Mouse (Mus musculus) embryonic facial prominence, embryonic 15.5 days (tissue): ENCODE measurements at regions not wholly inside any gene's neighbourhood (a gene's known extent, or its start where the extent isn't known, plus 50 kb on each side); places are given as distances from the start of the nearest gene placed in this dataset.

Experiments
- ATAC-seq: fragments of 200-750 bp; cut with Nextera tagmentation; 2 replicates; pipeline ENCODE4 v1.8.0; 2017; ENCODE audit warnings: low read depth, moderate TSS enrichment; ENCODE audit not compliant: insufficient number of reproducible peaks, low FRiP score, low TSS enrichment
- H3K27ac ChIP-seq: fragments of 300-500 bp; sonication (generic); replicated peaks from 2 replicates; pipeline ENCODE4 v1.5.1; 2015; ENCODE audit warnings: mild to moderate bottlenecking, inconsistent platforms
- H3K27me3 ChIP-seq: fragments of 300-500 bp; sonication (generic); 2 replicates; pipeline ENCODE4 v1.6.1; 2015; ENCODE audit warnings: inconsistent platforms
- H3K36me3 ChIP-seq: fragments of 300-500 bp; sonication (generic); 2 replicates; pipeline ENCODE4 v1.6.1; 2015; ENCODE audit warnings: mild to moderate bottlenecking, inconsistent platforms
- H3K4me1 ChIP-seq: fragments of 300-500 bp; sonication (generic); 2 replicates; pipeline ENCODE4 v1.6.1; 2015; ENCODE audit warnings: inconsistent platforms
- H3K4me2 ChIP-seq: fragments of 300-500 bp; sonication (generic); replicated peaks from 2 replicates; pipeline ENCODE4 v1.6.1; 2015; ENCODE audit warnings: mild to moderate bottlenecking, inconsistent platforms
- H3K4me3 ChIP-seq: fragments of 300-500 bp; sonication (generic); replicated peaks from 2 replicates; pipeline ENCODE4 v1.5.1; 2015; ENCODE audit warnings: mild to moderate bottlenecking, inconsistent platforms
- H3K9ac ChIP-seq: fragments of 300-500 bp; sonication (generic); 2 replicates; pipeline ENCODE4 v1.6.1; 2015; ENCODE audit warnings: inconsistent platforms
- H3K9me3 ChIP-seq: fragments of 300-500 bp; sonication (generic); replicated peaks from 2 replicates; pipeline ENCODE4 v1.6.1; 2016; ENCODE audit warnings: inconsistent platforms
- WGBS: fragments of 180-500 bp; shearing (Covaris S2); methylation state at CpG from one replicate; pipeline ENCODE4 v1.1.7; 2015; 5-methylcytosine and 5-hydroxymethylcytosine counted together

GRCm38 (mm10) chr3:42593792-42594433, 851.5 kb downstream of the D3Ertd751e start:
- WGBS, result 80% methylated on average over 6 of the region's 6 CpGs

GRCm38 (mm10) chr3:42596686-42597085, 854.3 kb downstream of the D3Ertd751e start:
- 74% methylated on average over 1 of the region's 1 CpGs for WGBS
- Histone ChIP-seq H3K36me3 (no peaks in the 10 kb centered on the region), H3K4me1 (no peaks in the 10 kb centered on the region), H3K27ac (no peak overlapping the region), H3K4me2 (no peak overlapping the region), H3K4me3 (no peak overlapping the region), H3K9ac (no peak overlapping the region), H3K27me3 (no peaks in the 10 kb centered on the region), H3K9me3 (no peaks in the 10 kb centered on the region)
- ATAC-seq, result no peak

More at GRCm38 (mm10) chr3:42593792-42594433, 851.5 kb downstream of the D3Ertd751e start:
- Histone ChIP-seq H3K4me3 (no peak overlapping the region), H3K27ac (no peak overlapping the region), H3K4me2 (no peak overlapping the region), H3K9me3 (no peaks in the 10 kb centered on the region), H3K36me3 (no peaks in the 10 kb centered on the region), H3K27me3 (no peaks in the 10 kb centered on the region), H3K9ac (no peak overlapping the region), H3K4me1 (no peaks in the 10 kb centered on the region)
- no peak for ATAC-seq
